Mouse (Mus musculus): ENCODE results near the gene Duox1.

Duox1 gene

GRCm38 (mm10) chr2:122315372-122315771 lies at the start of gene Duox1:
Gene Duox1 (plus strand): TSS chr2:122315672.
- DNase-seq (ENCODE audit: low spot score in 2 of 2), result no peak

GRCm38 (mm10) chr2:122266407-122267193 lies 48.9 kb upstream of the Duox1 start:
- no peak for DNase-seq (ENCODE audit: low spot score in 2 of 2)

DNA sequence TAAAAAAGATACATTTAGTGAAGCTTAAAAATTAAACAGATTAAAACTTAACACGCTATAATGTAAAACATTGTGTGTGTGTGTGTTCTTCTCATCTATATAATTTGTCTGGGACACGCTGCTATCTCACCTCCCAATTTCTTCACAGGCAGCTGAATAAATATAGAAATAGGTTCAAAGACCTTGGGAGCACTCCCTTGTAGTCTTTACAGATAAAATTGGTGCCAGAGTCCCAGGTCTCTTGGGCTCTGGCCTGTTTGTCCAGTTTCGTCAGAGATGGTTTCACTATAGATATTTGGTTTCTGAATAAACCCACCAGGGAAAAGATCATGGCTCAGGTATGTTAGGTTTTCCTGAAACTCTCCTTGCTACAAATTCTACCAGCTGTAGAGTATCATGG lies 36.7 kb upstream of the Duox1 start:
- no peak for DNase-seq (ENCODE audit: low spot score in 2 of 2)

- DNase-seq (ENCODE audit: low spot score in 2 of 2), result no peak
Measured at GRCm38 (mm10) chr2:122284091-122284490, 31.4 kb upstream of the Duox1 start.

DNA sequence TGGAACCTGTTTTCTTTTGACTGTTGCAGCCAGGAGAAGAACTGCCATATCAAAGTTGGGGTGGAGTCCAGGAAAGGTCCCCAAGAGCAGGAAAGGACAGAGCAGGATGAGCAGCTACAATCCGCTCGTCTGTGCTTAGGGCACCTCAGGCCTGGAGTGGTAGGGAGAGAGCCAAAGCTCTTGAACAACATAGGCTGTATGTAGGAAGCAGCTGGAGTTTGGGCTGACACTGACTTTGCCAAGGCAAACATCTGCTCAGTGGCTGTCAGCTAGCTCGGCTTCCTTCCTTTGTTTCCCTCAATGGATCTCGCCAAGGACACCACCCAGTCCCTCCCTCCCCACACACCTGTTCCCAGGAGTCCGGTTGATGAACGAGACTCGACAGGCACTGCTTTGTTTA lies 29.3 kb upstream of the Duox1 start:
- no peak for DNase-seq (ENCODE audit: low spot score in 2 of 2)

GRCm38 (mm10) chr2:122294916-122295315 lies 20.6 kb upstream of the Duox1 start:
- no peak for DNase-seq (ENCODE audit: low spot score in 2 of 2)

- no peak for DNase-seq (ENCODE audit: low spot score in 2 of 2)
Measured at GRCm38 (mm10) chr2:122297271-122298095, 18.0 kb upstream of the Duox1 start.

DNA sequence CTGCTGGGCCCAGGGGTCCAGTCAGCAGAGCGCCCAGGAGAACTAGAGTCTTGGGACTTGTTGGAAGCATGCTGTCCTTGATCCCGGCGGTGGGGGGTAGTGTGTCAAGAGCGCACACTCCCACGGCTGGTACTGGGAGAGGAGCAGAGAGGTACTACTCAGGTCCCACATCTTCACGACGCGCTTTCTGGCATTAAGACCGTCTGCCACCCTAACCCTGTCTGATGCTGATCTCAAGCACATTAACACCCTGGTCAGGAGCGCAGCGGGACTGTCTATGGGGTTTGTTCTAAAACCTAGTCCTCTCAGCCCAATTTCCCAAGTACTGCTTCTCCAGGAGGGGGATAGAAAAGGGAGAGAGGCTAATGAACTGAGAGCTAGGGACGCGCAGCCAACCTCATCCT lies 17.4 kb upstream of the Duox1 start, which contains the start of gene Duox2:
Gene Duox2 (minus strand): TSS at position 354 of the 404 bp plus-strand sequence.
- DNase-seq (ENCODE audit: low spot score in 2 of 2), result no peak

DNA sequence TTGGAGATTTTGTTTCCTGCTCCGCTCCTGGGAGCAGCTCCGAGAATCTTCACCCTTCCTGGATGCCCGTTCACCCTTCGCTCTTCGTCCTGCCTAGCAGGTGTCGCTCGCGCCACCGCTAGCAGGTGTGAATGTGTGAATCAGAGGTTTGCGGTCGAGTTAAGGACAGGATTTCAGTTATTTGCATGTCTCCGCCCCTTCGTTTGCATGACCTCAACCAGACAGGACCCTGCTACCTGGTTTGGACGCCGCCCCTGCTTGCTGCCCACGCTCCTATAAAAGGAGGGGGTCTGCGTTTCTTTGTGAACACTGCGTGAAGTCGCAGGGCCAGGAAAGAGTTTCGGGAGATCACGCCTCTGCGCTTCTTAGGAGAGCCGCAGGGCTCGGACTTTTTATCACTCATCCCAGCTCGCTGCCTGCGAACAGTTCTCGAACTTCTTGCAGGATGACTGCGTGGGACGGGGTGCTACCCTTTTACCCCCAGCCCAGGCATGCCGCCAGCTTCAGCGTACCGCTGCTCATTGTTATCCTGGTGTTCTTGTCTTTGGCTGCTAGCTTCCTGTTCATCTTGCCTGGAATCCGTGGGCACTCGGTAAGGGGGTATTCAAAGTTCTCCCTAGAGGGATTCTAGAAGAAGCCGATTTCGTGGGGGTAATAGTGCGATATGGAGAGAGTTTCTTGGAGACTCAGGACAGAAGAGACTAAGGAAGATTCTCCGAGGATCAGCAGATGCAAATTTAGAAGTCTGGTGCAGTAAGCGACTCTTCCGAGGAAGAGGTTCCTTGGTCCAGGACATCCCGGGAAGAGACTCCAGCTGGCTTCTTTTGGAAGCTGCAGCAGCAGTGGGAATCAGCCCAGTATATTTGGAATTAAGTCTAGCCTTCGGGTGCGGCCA lies 16.6 kb upstream of the Duox1 start, which contains the start of gene Duoxa2:
Gene Duoxa2 (plus strand): TSS at position 305 of the 895 bp plus-strand sequence.
- no peak for DNase-seq (ENCODE audit: low spot score in 2 of 2)

GRCm38 (mm10) chr2:122299911-122300655 lies 15.4 kb upstream of the Duox1 start:
- no peak for DNase-seq (ENCODE audit: low spot score in 2 of 2)

DNA sequence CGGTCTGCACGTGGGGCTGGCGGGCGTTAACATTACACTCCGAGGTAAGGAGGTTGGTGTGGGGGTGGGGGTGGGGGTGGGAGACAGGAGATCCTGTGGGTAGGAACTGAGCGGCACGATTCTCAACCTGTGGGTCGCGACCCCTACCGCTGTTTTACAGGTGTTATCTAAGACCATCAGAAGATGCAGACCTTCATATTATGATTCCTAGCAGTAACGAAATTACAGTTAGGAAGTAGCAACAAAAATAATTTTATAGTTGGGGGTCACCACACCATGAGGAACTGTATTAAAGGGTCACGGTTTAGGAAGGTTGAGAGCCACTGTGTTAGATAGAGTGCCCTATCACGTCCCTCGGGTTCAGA lies 14.8 kb upstream of the Duox1 start:
- DNase-seq (ENCODE audit: low spot score in 2 of 2), result no peak

- DNase-seq (ENCODE audit: low spot score in 2 of 2), result no peak
Measured at GRCm38 (mm10) chr2:122301081-122301920, 14.2 kb upstream of the Duox1 start.

GRCm38 (mm10) chr2:122301921-122302573 lies 13.4 kb upstream of the Duox1 start:
- no peak for DNase-seq (ENCODE audit: low spot score in 2 of 2)

- peak in 1 of 2 experiments; percentile 55 for DNase-seq (ENCODE audit: low spot score in 2 of 2)
Measured at GRCm38 (mm10) chr2:122302574-122303241, 12.8 kb upstream of the Duox1 start.

GRCm38 (mm10) chr2:122304544-122304943 lies 10.9 kb upstream of the Duox1 start:
- no peak for DNase-seq (ENCODE audit: low spot score in 2 of 2)

- no peak for DNase-seq (ENCODE audit: low spot score in 2 of 2)
Measured at GRCm38 (mm10) chr2:122305097-122305892, 10.2 kb upstream of the Duox1 start.

DNA sequence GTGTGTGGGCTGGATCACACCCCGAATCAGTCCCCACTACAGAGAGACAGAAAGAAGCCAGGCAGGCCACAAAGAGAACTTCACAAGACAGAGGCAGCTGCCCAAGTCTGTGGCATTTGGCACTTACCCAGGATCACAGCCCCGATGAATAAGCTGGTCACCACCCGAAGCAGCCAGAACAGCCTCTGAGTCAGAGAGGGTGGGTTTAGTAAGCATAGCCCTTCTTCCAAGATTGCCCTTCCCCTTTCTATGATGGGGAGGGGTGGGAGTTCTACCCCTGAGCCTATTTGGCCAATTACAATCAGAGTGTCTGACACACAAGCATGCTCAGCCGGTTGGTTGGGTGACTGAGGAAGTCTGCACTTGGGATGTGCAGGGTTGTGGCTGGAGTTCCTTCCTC lies 9.3 kb upstream of the Duox1 start:
- DNase-seq (ENCODE audit: low spot score in 2 of 2), result no peak

GRCm38 (mm10) chr2:122309647-122310046 lies 5.8 kb upstream of the Duox1 start:
- DNase-seq (ENCODE audit: low spot score in 2 of 2), result no peak

Data from left cerebral cortex, adult 9 months (tissue).